Mouse (Mus musculus): ENCODE data around the gene Pmel. TPM values are rescaled to one million over a fixed set of nuclear protein-coding genes. Genes with fewer than 3 reads are reported as not detected.

The Pmel gene
- polyA plus RNA-seq, 1 experiment from 2014 or later = 0.68 TPM

DNA sequence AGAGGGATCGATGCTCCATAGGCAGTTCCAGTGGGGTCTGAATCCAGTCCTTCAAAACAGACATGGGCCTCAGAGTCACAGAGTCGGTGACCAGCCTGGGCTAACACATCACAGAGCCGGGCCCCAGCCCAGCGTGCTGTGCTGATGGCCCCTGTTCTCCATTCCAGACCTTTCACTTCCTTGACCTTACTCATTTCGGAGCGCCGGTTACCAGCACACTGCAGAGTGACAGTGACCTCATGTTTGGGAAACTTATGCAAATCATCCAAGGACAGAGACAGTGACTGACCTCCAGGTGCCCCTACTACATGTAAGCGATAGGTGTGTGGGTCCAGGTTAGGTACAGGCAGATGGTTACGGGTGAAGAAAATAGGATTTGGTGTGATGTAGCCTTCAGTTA lies 32.8 kb upstream of the Pmel start:
- H3K4me2 ChIP-seq = no peak overlapping the region
- peaks cover 32% of the 10 kb centered on the region for H3K4me1 ChIP-seq (replicated peaks)
- H3K36me3 ChIP-seq (replicated peaks) = no peaks in the 10 kb centered on the region
- WGBS (ENCODE audit: insufficient replicate concordance) = 79% methylated on average over 9 of the region's 9 CpGs
- H3K4me3 ChIP-seq (replicated peaks) = no peak overlapping the region
- no peak for ATAC-seq (ENCODE audit: insufficient read depth)
- no peak overlapping the region for H3K27ac ChIP-seq (replicated peaks)
- H3K27me3 ChIP-seq = peaks cover 65% of the 10 kb centered on the region
- H3K9ac ChIP-seq = no peak overlapping the region
- H3K9me3 ChIP-seq (replicated peaks) = no peaks in the 10 kb centered on the region

DNA sequence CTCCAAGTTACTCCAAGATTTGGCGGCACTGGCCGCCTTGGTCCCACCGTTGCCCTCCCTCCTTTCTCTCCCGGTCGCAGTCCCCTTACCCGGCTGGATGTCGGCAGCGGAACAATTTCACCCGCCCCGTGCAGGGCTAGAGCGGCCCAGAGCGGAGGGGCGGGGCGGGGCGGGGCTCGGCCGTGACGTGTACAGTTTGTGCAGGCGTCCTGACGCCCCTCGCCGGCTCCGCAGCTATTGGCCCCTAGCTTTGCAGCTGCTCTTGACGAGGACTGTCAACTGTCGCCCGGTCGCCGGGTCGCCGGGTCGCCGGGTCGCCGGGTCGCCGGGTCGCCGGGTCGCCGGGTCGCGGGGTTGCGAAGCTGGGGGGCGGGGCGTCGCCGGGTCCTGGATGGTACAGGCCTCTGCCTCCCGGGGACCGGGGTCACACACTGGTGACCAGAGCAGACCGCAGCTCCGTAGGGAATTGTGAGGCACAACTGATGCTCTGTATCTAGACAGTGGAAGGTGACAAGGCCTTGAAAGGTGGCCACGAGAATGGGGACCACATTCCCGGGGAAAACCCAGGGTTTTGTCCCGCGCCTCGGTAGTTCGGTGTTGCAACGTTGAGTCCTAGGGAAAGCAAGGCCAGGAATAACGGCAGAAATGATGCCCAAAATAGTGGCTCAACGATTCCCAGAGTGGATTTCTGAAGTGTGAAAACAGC lies 30.1 kb upstream of the Pmel start, which contains the start of gene Suox:
TSS of gene Suox (minus strand) at position 311 of the 706 bp plus-strand sequence.
- Histone ChIP-seq H3K9me3 (replicated peaks) (no peaks in the 10 kb centered on the region), H3K4me2 (peak within 1 kb of the TSS; percentile 97), H3K9ac (peak within 1 kb of the TSS; percentile 69), H3K27ac (replicated peaks) (peak within 1 kb of the TSS; percentile 73), H3K36me3 (replicated peaks) (peaks cover under 1% of the 10 kb centered on the region; the same call in 1 of the 2 replicates), H3K4me1 (replicated peaks) (peaks cover 25% of the 10 kb centered on the region), H3K27me3 (peaks cover 47% of the 10 kb centered on the region), H3K4me3 (replicated peaks) (peak within 1 kb of the TSS; percentile 79)
- peak; percentile 95 for ATAC-seq (ENCODE audit: insufficient read depth)
- WGBS (ENCODE audit: insufficient replicate concordance) = under 1% methylated on average over 60 of the region's 60 CpGs

DNA sequence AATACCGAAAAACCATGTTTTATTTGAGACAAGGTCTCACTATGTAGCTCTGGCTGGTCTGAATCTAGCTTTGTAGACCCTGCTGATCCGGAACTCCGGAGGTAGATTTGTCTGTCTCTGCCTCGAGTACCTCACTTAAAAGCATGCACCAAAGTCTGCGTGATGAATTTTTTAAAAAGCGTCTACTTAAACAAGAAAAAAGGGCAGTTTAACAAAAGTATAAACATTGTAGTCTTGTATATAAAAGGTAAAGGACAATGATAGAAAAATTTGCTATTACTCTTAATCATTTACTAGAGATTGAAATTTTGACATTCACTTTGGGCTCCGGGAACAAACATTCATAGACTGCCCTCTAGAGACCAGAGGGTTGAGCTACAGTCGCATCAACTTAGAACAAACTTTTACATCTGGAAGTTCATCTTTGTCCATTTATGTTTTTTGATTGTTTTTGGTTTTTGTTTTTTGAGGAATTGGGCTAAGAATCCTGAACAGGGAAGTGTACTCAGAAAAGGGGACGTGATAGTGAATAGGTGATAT lies 29.5 kb upstream of the Pmel start:
- peaks cover 6% of the 10 kb centered on the region for H3K36me3 ChIP-seq (replicated peaks)
- H3K27ac ChIP-seq (replicated peaks) = peak overlapping the region; percentile 73
- H3K9me3 ChIP-seq (replicated peaks) = no peaks in the 10 kb centered on the region
- H3K4me2 ChIP-seq = peak overlapping the region; percentile 97
- peaks cover 41% of the 10 kb centered on the region for H3K27me3 ChIP-seq
- peak overlapping the region; percentile 69 for H3K9ac ChIP-seq
- peaks cover 19% of the 10 kb centered on the region for H3K4me1 ChIP-seq (replicated peaks)
- peak; percentile 6; the same call in 1 of the 2 replicates for ATAC-seq (ENCODE audit: insufficient read depth)
- H3K4me3 ChIP-seq (replicated peaks) = peak overlapping the region; percentile 79
- whole genome bisulfite sequencing (ENCODE audit: insufficient replicate concordance) = 1% methylated on average over 9 of the region's 9 CpGs

DNA sequence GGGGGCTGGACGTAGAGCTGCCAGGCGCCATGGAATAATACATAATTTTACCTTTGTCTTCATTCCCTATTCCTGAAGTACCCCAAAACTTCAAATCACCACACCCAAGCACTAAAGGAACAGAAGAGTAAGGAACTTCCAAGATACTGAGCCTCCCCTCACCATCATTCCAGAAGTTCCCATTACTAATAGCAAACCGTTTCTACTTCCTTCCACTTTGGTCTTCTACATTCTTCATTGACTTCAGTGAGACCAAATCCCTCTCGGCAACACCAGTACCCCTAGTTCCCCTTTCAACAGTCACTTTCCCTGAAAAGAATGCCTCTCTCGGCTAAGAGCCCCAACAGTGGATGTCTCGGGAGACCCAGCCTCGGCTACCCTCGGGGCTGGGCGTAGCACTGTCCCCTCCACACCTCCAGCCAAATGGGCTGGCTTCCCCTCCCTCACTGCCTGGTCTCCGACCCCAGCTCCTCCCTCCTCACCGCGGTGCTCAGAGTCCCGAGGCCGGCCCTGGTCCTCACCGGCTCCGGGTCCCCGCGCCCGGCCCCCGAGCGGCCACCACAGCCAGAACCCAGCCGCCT lies 8.5 kb upstream of the Pmel start:
- peak overlapping the region; percentile 73 for H3K4me2 ChIP-seq
- H3K36me3 ChIP-seq (replicated peaks) = peaks cover 34% of the 10 kb centered on the region
- H3K4me3 ChIP-seq (replicated peaks) = peak overlapping the region; percentile 89
- H3K27ac ChIP-seq (replicated peaks) = peak overlapping the region; percentile 95
- H3K9me3 ChIP-seq (replicated peaks) = no peaks in the 10 kb centered on the region
- under 1% methylated on average over 22 of the region's 22 CpGs for WGBS (ENCODE audit: insufficient replicate concordance)
- no peaks in the 10 kb centered on the region for H3K27me3 ChIP-seq
- H3K9ac ChIP-seq = peak overlapping the region; percentile 96
- H3K4me1 ChIP-seq (replicated peaks) = peaks cover 51% of the 10 kb centered on the region
- no peak for ATAC-seq (ENCODE audit: insufficient read depth)

DNA sequence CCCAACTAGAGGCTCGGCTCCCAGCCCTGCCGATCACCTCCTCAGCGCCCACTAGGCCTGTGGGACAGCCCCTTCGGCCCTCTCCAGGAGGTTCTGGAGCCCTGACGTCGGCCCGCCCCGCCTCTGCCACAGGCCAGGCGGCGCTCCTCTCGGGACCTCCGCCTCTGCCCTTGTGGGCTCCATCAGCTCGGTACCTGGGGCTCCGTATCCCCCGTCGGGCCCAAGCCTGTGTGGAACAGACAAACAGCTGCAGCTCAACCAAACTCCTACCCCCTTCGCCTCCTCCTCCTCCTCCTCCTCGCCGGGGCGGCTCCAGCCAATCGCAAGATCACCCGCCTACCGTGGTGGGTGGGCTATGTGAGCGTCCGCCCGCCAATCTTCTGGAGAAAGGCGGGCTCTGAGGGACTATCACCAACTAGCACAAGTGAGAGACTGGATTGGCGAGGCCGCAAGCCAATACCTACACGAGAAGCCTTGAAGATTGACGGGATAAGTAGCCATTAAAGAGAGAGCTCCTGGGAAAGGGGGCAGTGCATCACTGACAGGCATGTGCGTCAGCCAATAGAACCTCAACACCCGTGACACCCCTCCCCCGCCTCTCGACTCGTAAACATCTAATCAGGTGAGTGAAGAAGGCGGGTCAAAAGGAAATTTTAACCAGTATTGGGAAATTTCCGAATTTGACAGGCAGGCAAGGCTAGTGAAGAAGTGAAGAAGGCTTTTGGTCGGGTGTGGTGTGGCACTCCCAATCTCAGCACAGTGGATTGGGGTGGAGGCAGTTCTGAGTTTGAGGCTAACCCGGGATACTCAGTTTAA lies 7.8 kb upstream of the Pmel start, which contains the start of gene Rab5b:
TSS of gene Rab5b (minus strand) at position 273 of the 816 bp plus-strand sequence.
- Histone ChIP-seq H3K27me3 (no peaks in the 10 kb centered on the region), H3K9ac (peak within 1 kb of the TSS; percentile 96), H3K9me3 (replicated peaks) (no peaks in the 10 kb centered on the region), H3K4me1 (replicated peaks) (peaks cover 51% of the 10 kb centered on the region), H3K36me3 (replicated peaks) (peaks cover 41% of the 10 kb centered on the region), H3K4me3 (replicated peaks) (peak within 1 kb of the TSS; percentile 89), H3K4me2 (peak within 1 kb of the TSS; percentile 73), H3K27ac (replicated peaks) (peak within 1 kb of the TSS; percentile 95)
- peak; percentile 98 for ATAC-seq (ENCODE audit: insufficient read depth)
- under 1% methylated on average over 40 of the region's 40 CpGs for WGBS (ENCODE audit: insufficient replicate concordance)

DNA sequence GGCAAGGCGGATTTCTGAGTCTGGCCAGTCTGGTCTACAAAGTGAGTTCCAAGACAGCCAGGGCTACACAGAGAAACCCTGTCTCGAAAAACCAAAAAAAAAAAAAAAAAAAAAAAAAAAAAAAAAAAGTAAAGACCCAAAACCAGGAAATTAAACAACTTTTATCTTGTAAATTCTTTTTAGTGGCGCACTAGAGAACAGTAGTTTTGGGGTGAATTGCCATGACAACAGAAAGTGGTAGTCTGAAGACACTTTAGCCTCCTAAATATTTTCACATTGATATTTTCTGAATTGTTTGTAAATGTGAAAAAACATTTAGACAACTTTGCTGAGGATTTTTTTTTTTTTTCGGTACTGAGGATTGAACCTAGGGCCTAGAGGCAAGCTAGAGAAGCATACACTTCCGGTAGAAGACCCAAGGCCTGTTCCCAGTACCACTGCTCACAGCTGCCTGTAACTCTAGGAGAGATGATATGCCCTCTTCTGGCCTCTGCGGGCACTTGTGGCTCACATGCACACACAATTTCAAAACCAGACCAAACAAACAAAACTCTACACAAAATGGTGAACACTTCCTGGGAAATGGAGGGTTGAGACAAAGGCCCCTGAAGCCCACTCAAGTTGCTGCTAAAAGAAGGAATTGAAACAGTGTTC lies 6.8 kb upstream of the Pmel start:
- Histone ChIP-seq H3K27ac (replicated peaks) (peak overlapping the region; percentile 91), H3K9me3 (replicated peaks) (no peaks in the 10 kb centered on the region), H3K4me3 (replicated peaks) (peak overlapping the region; percentile 36; the same call in 1 of the 2 replicates), H3K4me1 (replicated peaks) (peaks cover 53% of the 10 kb centered on the region), H3K9ac (peak overlapping the region; percentile 15; the same call in 1 of the 2 replicates), H3K36me3 (replicated peaks) (peaks cover 51% of the 10 kb centered on the region), H3K27me3 (no peaks in the 10 kb centered on the region), H3K4me2 (peak overlapping the region; percentile 68)
- 83% methylated on average over 6 of the region's 6 CpGs for WGBS (ENCODE audit: insufficient replicate concordance)
- no peak for ATAC-seq (ENCODE audit: insufficient read depth)

DNA sequence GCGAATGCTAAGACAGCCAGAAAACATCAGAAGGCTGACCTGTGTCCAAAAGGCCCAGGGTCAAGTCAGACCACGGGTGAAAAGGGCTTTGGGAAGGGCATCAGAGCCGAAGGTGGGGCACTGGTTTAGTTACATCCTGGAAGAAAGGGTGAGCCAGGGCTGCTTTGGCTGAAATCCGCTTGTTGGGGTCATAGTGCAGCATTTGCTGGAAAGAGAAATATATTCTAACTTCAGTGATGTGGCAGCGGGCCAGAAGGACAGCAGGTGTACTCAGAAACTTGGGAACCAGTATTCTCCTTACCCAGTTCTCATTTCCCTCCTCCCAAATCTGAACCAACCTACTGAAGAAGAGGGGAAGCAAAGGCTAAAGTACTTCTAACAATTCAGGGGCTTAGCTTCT lies 5.0 kb upstream of the Pmel start:
- H3K9ac ChIP-seq = no peak overlapping the region
- H3K27me3 ChIP-seq = no peaks in the 10 kb centered on the region
- no peaks in the 10 kb centered on the region for H3K9me3 ChIP-seq (replicated peaks)
- H3K4me1 ChIP-seq (replicated peaks) = peaks cover 71% of the 10 kb centered on the region
- H3K4me3 ChIP-seq (replicated peaks) = no peak overlapping the region
- no peak for ATAC-seq (ENCODE audit: insufficient read depth)
- WGBS (ENCODE audit: insufficient replicate concordance) = 77% methylated on average over 5 of the region's 5 CpGs
- peaks cover 61% of the 10 kb centered on the region for H3K36me3 ChIP-seq (replicated peaks)
- no peak overlapping the region for H3K4me2 ChIP-seq
- no peak overlapping the region for H3K27ac ChIP-seq (replicated peaks)

DNA sequence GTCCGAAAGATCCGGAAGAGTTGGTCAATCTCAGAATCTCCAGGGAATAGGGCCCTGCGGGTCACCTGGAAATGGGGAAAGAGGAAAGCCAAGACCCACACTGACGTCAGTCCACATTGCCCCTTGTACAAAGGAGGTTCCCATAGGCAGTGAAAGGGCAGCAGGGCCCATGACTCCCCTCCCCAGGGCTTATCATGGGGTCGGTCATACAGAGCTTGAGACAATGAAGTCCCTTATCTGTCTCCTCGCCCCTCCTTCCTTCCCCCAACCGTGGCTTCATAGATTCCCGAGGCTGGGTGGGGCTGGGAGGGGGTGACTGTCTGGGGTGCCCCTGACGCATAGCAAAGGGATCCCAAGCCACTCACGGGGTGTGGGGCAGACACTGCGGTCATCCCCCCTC lies 4.4 kb upstream of the Pmel start:
- H3K9me3 ChIP-seq (replicated peaks) = no peaks in the 10 kb centered on the region
- H3K9ac ChIP-seq = no peak overlapping the region
- H3K27me3 ChIP-seq = no peaks in the 10 kb centered on the region
- no peak for ATAC-seq (ENCODE audit: insufficient read depth)
- WGBS (ENCODE audit: insufficient replicate concordance) = 46% methylated on average over 11 of the region's 11 CpGs
- H3K4me2 ChIP-seq = no peak overlapping the region
- peaks cover 69% of the 10 kb centered on the region for H3K4me1 ChIP-seq (replicated peaks)
- H3K4me3 ChIP-seq (replicated peaks) = no peak overlapping the region
- H3K27ac ChIP-seq (replicated peaks) = no peak overlapping the region
- peaks cover 61% of the 10 kb centered on the region for H3K36me3 ChIP-seq (replicated peaks)

DNA sequence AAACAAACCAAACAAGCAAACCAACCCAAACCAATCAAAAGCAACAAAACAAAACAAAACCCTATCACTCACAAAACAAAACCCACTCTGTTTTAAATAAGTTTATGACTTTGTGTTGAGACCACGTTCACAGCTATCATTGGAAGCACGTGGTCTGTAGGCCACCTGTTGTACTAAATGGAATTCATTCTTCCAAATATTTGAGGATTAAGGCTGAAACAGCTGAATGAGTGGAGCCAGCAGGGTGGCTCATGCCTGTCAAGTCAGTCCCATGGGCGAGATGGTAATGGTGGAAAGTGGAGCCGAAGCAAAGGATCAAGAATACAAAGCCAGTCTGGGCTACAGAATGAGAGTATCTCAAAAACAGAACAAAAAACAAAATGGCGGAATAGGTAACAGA lies 3.3 kb upstream of the Pmel start:
- Histone ChIP-seq H3K4me2 (no peak overlapping the region), H3K4me1 (replicated peaks) (peaks cover 66% of the 10 kb centered on the region), H3K27ac (replicated peaks) (no peak overlapping the region), H3K36me3 (replicated peaks) (peaks cover 61% of the 10 kb centered on the region), H3K27me3 (no peaks in the 10 kb centered on the region), H3K9me3 (replicated peaks) (no peaks in the 10 kb centered on the region), H3K9ac (no peak overlapping the region), H3K4me3 (replicated peaks) (no peak overlapping the region)
- no peak for ATAC-seq (ENCODE audit: insufficient read depth)
- WGBS (ENCODE audit: insufficient replicate concordance) = 87% methylated on average over 5 of the region's 5 CpGs

DNA sequence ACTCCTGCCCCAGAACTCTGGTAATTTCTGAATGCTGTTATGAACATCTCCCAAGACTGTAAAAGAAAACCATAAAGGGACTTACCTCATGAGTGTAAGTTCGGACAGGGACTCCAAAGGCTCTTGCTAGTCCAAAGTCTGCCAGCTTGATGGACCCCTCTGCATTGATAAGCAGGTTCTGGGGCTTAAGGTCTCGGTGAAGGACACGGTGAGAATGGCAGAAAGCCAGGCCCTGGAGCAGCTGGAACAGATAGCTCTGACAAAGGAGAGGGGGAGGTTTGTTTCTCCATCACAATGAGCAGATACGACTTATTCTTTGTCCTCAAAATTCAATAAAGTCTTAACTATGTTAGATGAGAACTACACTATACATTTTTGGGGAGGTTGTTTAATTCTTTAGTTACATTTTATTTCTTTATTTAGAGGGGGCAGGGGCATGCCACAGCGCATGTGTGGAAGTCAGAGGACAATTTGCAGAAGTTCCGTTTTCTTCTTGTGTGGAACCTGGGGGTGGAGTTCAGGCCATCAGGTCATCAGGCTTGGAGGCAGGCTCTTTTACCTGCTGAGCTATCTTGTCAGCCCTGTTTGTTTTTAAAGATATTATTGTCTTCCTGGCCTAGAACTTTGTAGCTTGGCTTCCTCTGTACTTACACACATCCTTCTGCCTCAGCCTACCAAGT lies 1.5 kb upstream of the Pmel start:
- H3K4me1 ChIP-seq (replicated peaks) = peaks cover 62% of the 10 kb centered on the region
- H3K36me3 ChIP-seq (replicated peaks) = peaks cover 58% of the 10 kb centered on the region
- no peak overlapping the region for H3K4me3 ChIP-seq (replicated peaks)
- peak overlapping the region; percentile 75 for H3K4me2 ChIP-seq
- H3K27me3 ChIP-seq = no peaks in the 10 kb centered on the region
- ATAC-seq (ENCODE audit: insufficient read depth) = no peak
- H3K9ac ChIP-seq = no peak overlapping the region
- 0 out of 2 replicates have a peak overlapping the region, but pooled peaks have one; percentile 16 for H3K27ac ChIP-seq (replicated peaks)
- 52% methylated on average over 6 of the region's 6 CpGs for WGBS (ENCODE audit: insufficient replicate concordance)
- no peaks in the 10 kb centered on the region for H3K9me3 ChIP-seq (replicated peaks)

Measured in liver, embryonic 15.5 days (tissue).